Comparison of ENCODE assay signal across 9 mouse cellular contexts in genomic region chr9:63716150-63717138, GRCm38 (mm10). TPM values are rescaled to one million over a fixed set of nuclear protein-coding genes. Genes with fewer than 3 reads are reported as not detected.
A peak's percentile ranks its signal among the peaks of the same experiment; 100 is the strongest.
DNase-seq lines count a peak whose midpoint lies in the region; ATAC-seq and TF ChIP-seq lines count a peak whose summit lies in the region.
"Had no signal": no experiment of that assay in that cellular context is flagged by ENCODE, and none has a peak within 500 bp of the region (broad histone marks: within the 10 kb centered on the region; RNA-seq: fewer than 3 reads in every experiment).

No protein-coding gene starts in this region.

- no peaks in the 10 kb centered on the region for H3K27me3 ChIP-seq in forebrain, embryonic 10.5 days (ENCODE audit: poor library complexity, severe bottlenecking)
- H3K27me3 ChIP-seq in forebrain, embryonic 13.5 days: no peaks in the 10 kb centered on the region
- no peaks in the 10 kb centered on the region for H3K27me3 ChIP-seq in kidney, embryonic 14.5 days (ENCODE audit: control insufficient read depth, insufficient read depth, low read length)
- H3K27me3 ChIP-seq: limb, embryonic 15.5 days had no signal

- no peak for TF ChIP-seq CTCF in bone marrow, adult 2 months (IDR thresholded peaks at IDR 0.05; ENCODE audit: control insufficient read depth, insufficient read depth, low read length)

- peak; percentile 45; the same call in 1 of the 2 replicates for TF ChIP-seq POLR2A in bone marrow, adult 2 months (IDR thresholded peaks at IDR 0.05; ENCODE audit: borderline replicate concordance, control insufficient read depth, low read depth, low read length)

- no peak overlapping the region for H3K9ac ChIP-seq in forebrain, embryonic 13.5 days
- H3K9ac ChIP-seq in kidney, embryonic 14.5 days (ENCODE audit: low read depth, low read length): no peak overlapping the region
- H3K9ac ChIP-seq: limb, embryonic 15.5 days had no signal

- WGBS in forebrain, embryonic 10.5 days: 45% methylated on average over 18 of the region's 18 CpGs
- 43% methylated on average over 17 of the region's 18 CpGs for WGBS in forebrain, embryonic 13.5 days
- 41% methylated on average over 18 of the region's 18 CpGs for WGBS in bone marrow, adult 2 months
- WGBS in kidney, embryonic 14.5 days: 10% methylated on average over 18 of the region's 18 CpGs

- H3K4me3 ChIP-seq in forebrain, embryonic 10.5 days: peak overlapping the region; percentile 12; the same call in 1 of the 2 replicates
- no peak overlapping the region for H3K4me3 ChIP-seq in forebrain, embryonic 13.5 days
- H3K4me3 ChIP-seq in bone marrow, adult 2 months (replicated peaks; ENCODE audit: control insufficient read depth, low read depth, low read length): no peak overlapping the region
- no peak overlapping the region for H3K4me3 ChIP-seq in kidney, embryonic 14.5 days (ENCODE audit: low read length)
- H3K4me3 ChIP-seq: limb, embryonic 15.5 days had no signal

- no peak for ATAC-seq in forebrain, embryonic 13.5 days
- ATAC-seq in kidney, embryonic 14.5 days (ENCODE audit: low FRiP score, low TSS enrichment): peak; percentile 84

- H3K27ac ChIP-seq in forebrain, embryonic 10.5 days: peak overlapping the region; percentile 58
- no peak overlapping the region for H3K27ac ChIP-seq in forebrain, embryonic 13.5 days
- H3K27ac ChIP-seq in bone marrow, adult 2 months (ENCODE audit: control insufficient read depth, insufficient read depth, low read depth, low read length, poor library complexity): peak overlapping the region; percentile 32; the same call in 1 of the 2 replicates
- peak overlapping the region; percentile 77 for H3K27ac ChIP-seq in kidney, embryonic 14.5 days (ENCODE audit: low read depth, low read length)
- H3K27ac ChIP-seq: limb, embryonic 15.5 days had no signal

- peaks cover 72% of the 10 kb centered on the region for H3K4me1 ChIP-seq in forebrain, embryonic 10.5 days
- H3K4me1 ChIP-seq in forebrain, embryonic 13.5 days: peaks cover 44% of the 10 kb centered on the region
- peaks cover 18% of the 10 kb centered on the region for H3K4me1 ChIP-seq in bone marrow, adult 2 months (ENCODE audit: control insufficient read depth, insufficient read depth, low read length)
- H3K4me1 ChIP-seq in kidney, embryonic 14.5 days (ENCODE audit: control insufficient read depth, insufficient read depth, low read length): peaks cover 65% of the 10 kb centered on the region

- no peaks in the 10 kb centered on the region for H3K9me3 ChIP-seq in forebrain, embryonic 10.5 days
- no peaks in the 10 kb centered on the region for H3K9me3 ChIP-seq in forebrain, embryonic 13.5 days (replicated peaks)
- no peaks in the 10 kb centered on the region for H3K9me3 ChIP-seq in kidney, embryonic 14.5 days (ENCODE audit: control insufficient read depth, low read length)
- H3K9me3 ChIP-seq: limb, embryonic 15.5 days had no signal

- no peak overlapping the region for H3K4me2 ChIP-seq in forebrain, embryonic 13.5 days
- peak overlapping the region; percentile 0; the same call in 1 of the 2 replicates for H3K4me2 ChIP-seq in kidney, embryonic 14.5 days (replicated peaks; ENCODE audit: low read depth, low read length)
- H3K4me2 ChIP-seq: limb, embryonic 15.5 days had no signal

- H3K36me3 ChIP-seq in forebrain, embryonic 10.5 days (replicated peaks): peaks cover 45% of the 10 kb centered on the region
- H3K36me3 ChIP-seq in forebrain, embryonic 13.5 days (ENCODE audit: poor library complexity, severe bottlenecking): no peaks in the 10 kb centered on the region; the same call in 1 of the 2 replicates
- peaks cover 5% of the 10 kb centered on the region; the same call in 1 of the 2 replicates for H3K36me3 ChIP-seq in kidney, embryonic 14.5 days (ENCODE audit: control insufficient read depth, insufficient read depth, low read length)

- no peak for DNase-seq in forebrain, embryonic 10.5 days (ENCODE audit: extremely low spot score, low spot score)
- DNase-seq in heart, adult 8-10 months (ENCODE audit: low spot score): peak; percentile 74
- peak; percentile 84 for DNase-seq in lung, postnatal 14 days
- DNase-seq in urinary bladder, postnatal 14 days (ENCODE audit: low spot score): peak; percentile 80
- DNase-seq in left cerebral cortex, adult 11 months (ENCODE audit: low spot score): no peak

RNA-seq across cellular contexts. Expression of gene Smad3, which starts 41.4 kb away (rescaled TPM):
- 22.1 and 25.5 TPM in 2 replicates for polyA plus RNA-seq in forebrain, embryonic 10.5 days (2016; fragmentation: Nextera tagmentation; extraction: Ambion mirVana)
- polyA plus RNA-seq in forebrain, embryonic 13.5 days (2015; fragmentation: Nextera tagmentation; extraction: Ambion mirVana): 9.9 and 10.7 TPM in 2 replicates
- polyA plus RNA-seq in bone marrow, adult 2 months (2011; ENCODE audit: insufficient read depth, insufficient read length, low replicate concordance, missing spikeins): 9.1 and 17.1 TPM in 2 replicates
- 10 to 100 TPM; 10.1 to 14.1 (median 12.5) TPM for total RNA-seq in heart, adult 8-10 months (2022)
- polyA plus RNA-seq in kidney, embryonic 14.5 days (2014; fragmentation: Nextera tagmentation; extraction: Ambion mirVana): 17.6 and 21.2 TPM in 2 replicates

Comparison
In these comparisons a context has a peak if more than half of its experiments do, and no peak if none do; other contexts are left out.
1. DNase-seq: peak in heart, adult 8-10 months (single experiment), lung, postnatal 14 days (single experiment) and urinary bladder, postnatal 14 days (single experiment); none in forebrain, embryonic 10.5 days (single experiment) and left cerebral cortex, adult 11 months (single experiment).